Mouse (Mus musculus) CH12.LX (cell line): ENCODE measurements around the gene Hist1h2bj. TPM values are rescaled to one million over a fixed set of nuclear protein-coding genes. Genes with fewer than 3 reads are reported as not detected.
A peak's percentile ranks its signal among the peaks of the same experiment; 100 is the strongest.

Experiments used
- DNase-seq: peaks from one replicate; pipeline ENCODE4 v3.0.0-alpha.2; 2013; ENCODE audit errors: extremely low read depth
- H3K27ac ChIP-seq: 2 replicates; pipeline ENCODE4 v1.5.1; 2012; ENCODE audit warnings: low read depth, mild to moderate bottlenecking, control low read depth, moderate library complexity; ENCODE audit not compliant: insufficient read depth
- H3K27me3 ChIP-seq: replicated peaks from 2 replicates; pipeline ENCODE3; 2012; ENCODE audit warnings: inconsistent platforms
- H3K36me3 ChIP-seq, 2 experiments: replicated peaks in 1 of 2; 2 replicates each; pipeline versions ENCODE3 to v1.6.1; 2012; ENCODE audit warnings: inconsistent platforms in 1 of 2, low read length in 1 of 2, mild to moderate bottlenecking in 1 of 2, mixed read lengths in 1 of 2, moderate library complexity in 1 of 2; ENCODE audit not compliant: control insufficient read depth in 1 of 2, insufficient read depth in 1 of 2
- H3K4me1 ChIP-seq, 2 experiments: 2 replicates each; pipeline ENCODE4 v1.6.1; 2012; ENCODE audit warnings: inconsistent platforms in 1 of 2, moderate library complexity in 1 of 2; ENCODE audit not compliant: insufficient read depth in 2 of 2, control insufficient read depth in 1 of 2
- H3K4me2 ChIP-seq: 2 replicates; pipeline ENCODE4 v1.6.1; 2012; ENCODE audit warnings: low read depth, mild to moderate bottlenecking, control low read depth; ENCODE audit not compliant: poor library complexity, insufficient read depth, severe bottlenecking
- H3K4me3 ChIP-seq, 3 experiments: fragments of 150-350 bp in 1 of 3; sonication (generic) in 1 of 3; replicated peaks in 1 of 3; 2 replicates each; pipeline versions ENCODE3 to v1.5.1; 2011 to 2012; ENCODE audit warnings: low read depth in 2 of 3, low read length in 2 of 3, mild to moderate bottlenecking in 2 of 3, moderate library complexity in 2 of 3, control low read depth in 1 of 3, improper control_type of control experiment in 1 of 3, inconsistent platforms in 1 of 3, mixed read lengths in 1 of 3; ENCODE audit not compliant: poor library complexity in 1 of 3
- H3K79me2 ChIP-seq: replicated peaks from 2 replicates; pipeline ENCODE4 v1.6.1; 2012; ENCODE audit warnings: mild to moderate bottlenecking, moderate library complexity; ENCODE audit not compliant: control insufficient read depth, poor library complexity, insufficient read depth, severe bottlenecking; ENCODE audit errors: extremely low read depth
- H3K9ac ChIP-seq: 2 replicates; pipeline ENCODE4 v1.6.1; 2012; ENCODE audit warnings: low read depth, mild to moderate bottlenecking, control low read depth, moderate library complexity; ENCODE audit not compliant: insufficient read depth
- H3K9me3 ChIP-seq: replicated peaks from 2 replicates; pipeline ENCODE3; 2012; ENCODE audit warnings: low read length, inconsistent platforms, mixed read lengths
- BHLHE40 ChIP-seq: IDR thresholded peaks from 2 replicates; pipeline ENCODE4 v1.6.1; 2011; ENCODE audit warnings: mild to moderate bottlenecking, low read depth, low read length, improper control_type of control experiment
- CHD1 ChIP-seq: IDR thresholded peaks from 2 replicates; pipeline ENCODE4 v1.6.1; 2012; ENCODE audit warnings: low read depth, low read length, improper control_type of control experiment, inconsistent platforms
- CTCF ChIP-seq, 2 experiments: IDR thresholded peaks in 1 of 2; conservative IDR thresholded peaks in 1 of 2; 2 replicates each; pipeline ENCODE4 v1.5.1; 2011 to 2012; ENCODE audit warnings: low read depth in 2 of 2, low read length in 2 of 2, improper control_type of control experiment in 1 of 2, inconsistent platforms in 1 of 2, mild to moderate bottlenecking in 1 of 2, moderate library complexity in 1 of 2
- EP300 ChIP-seq: IDR thresholded peaks from 2 replicates; pipeline ENCODE4 v1.6.1; 2011; ENCODE audit warnings: low read length, improper control_type of control experiment
- GABPA ChIP-seq: IDR thresholded peaks from 2 replicates; pipeline ENCODE4 v1.6.1; 2012; ENCODE audit warnings: low read depth, low read length, improper control_type of control experiment, inconsistent platforms; ENCODE audit not compliant: insufficient replicate concordance
- HCFC1 ChIP-seq: IDR thresholded peaks from 2 replicates; pipeline ENCODE4 v1.6.1; 2012; ENCODE audit warnings: low read depth, mild to moderate bottlenecking, inconsistent platforms, low read length, improper control_type of control experiment
- IRF4 ChIP-seq: IDR thresholded peaks from 2 replicates; pipeline ENCODE4 v1.6.1; 2014; ENCODE audit warnings: low read depth, mild to moderate bottlenecking, inconsistent platforms, low read length, improper control_type of control experiment
- JUN ChIP-seq: IDR thresholded peaks from 2 replicates; pipeline ENCODE4 v1.6.1; 2011; ENCODE audit warnings: low read depth, mild to moderate bottlenecking, low read length, improper control_type of control experiment, moderate library complexity; ENCODE audit not compliant: insufficient read depth
- JUND ChIP-seq: conservative IDR thresholded peaks from 2 replicates; pipeline ENCODE4 v1.6.1; 2011; ENCODE audit warnings: low read depth, low read length, improper control_type of control experiment
- KAT2A ChIP-seq: IDR thresholded peaks from 2 replicates; pipeline ENCODE4 v1.6.1; 2012; ENCODE audit warnings: low read length, improper control_type of control experiment, inconsistent platforms; ENCODE audit not compliant: insufficient replicate concordance
- MAFK ChIP-seq: IDR thresholded peaks from 2 replicates; pipeline ENCODE4 v1.6.1; 2011; ENCODE audit warnings: low read length, improper control_type of control experiment; ENCODE audit not compliant: insufficient replicate concordance
- MAZ ChIP-seq: IDR thresholded peaks from 2 replicates; pipeline ENCODE4 v1.6.1; 2012; ENCODE audit warnings: low read depth, mild to moderate bottlenecking, inconsistent platforms, low read length, improper control_type of control experiment, moderate library complexity
- MEF2A ChIP-seq: IDR thresholded peaks from 2 replicates; pipeline ENCODE4 v1.6.1; 2014; ENCODE audit warnings: low read depth, mild to moderate bottlenecking, inconsistent platforms, low read length, improper control_type of control experiment, borderline replicate concordance
- MYC ChIP-seq: IDR thresholded peaks from 2 replicates; pipeline ENCODE4 v1.6.1; 2011; ENCODE audit warnings: low read depth, mild to moderate bottlenecking, improper control_type of control experiment, low read length
- NELFE ChIP-seq: IDR thresholded peaks from 2 replicates; pipeline ENCODE4 v1.6.1; 2011; ENCODE audit warnings: low read depth, low read length, improper control_type of control experiment
- PAX5 ChIP-seq: IDR thresholded peaks from 2 replicates; pipeline ENCODE4 v1.6.1; 2012; ENCODE audit warnings: low read length, inconsistent platforms, mixed read lengths
- RAD21 ChIP-seq: IDR thresholded peaks from 2 replicates; pipeline ENCODE4 v1.6.1; 2011; ENCODE audit warnings: low read depth, mild to moderate bottlenecking, low read length, improper control_type of control experiment, moderate library complexity
- RCOR1 ChIP-seq: conservative IDR thresholded peaks from 2 replicates; pipeline ENCODE4 v1.6.1; 2012; ENCODE audit warnings: low read depth, mild to moderate bottlenecking, inconsistent platforms, low read length, improper control_type of control experiment
- SMC3 ChIP-seq: IDR thresholded peaks from 2 replicates; pipeline ENCODE4 v1.6.1; 2011; ENCODE audit warnings: low read depth, low read length, improper control_type of control experiment
- TCF12 ChIP-seq: IDR thresholded peaks from 2 replicates; pipeline ENCODE4 v1.6.1; 2014; ENCODE audit warnings: low read depth, mild to moderate bottlenecking, inconsistent platforms, low read length, improper control_type of control experiment
- UBTF ChIP-seq: IDR thresholded peaks from 2 replicates; pipeline ENCODE4 v1.6.1; 2012; ENCODE audit warnings: low read depth, mild to moderate bottlenecking, inconsistent platforms, low read length, improper control_type of control experiment, moderate library complexity
- USF1 ChIP-seq: IDR thresholded peaks from 2 replicates; pipeline ENCODE4 v1.6.1; 2014; ENCODE audit warnings: low read depth, mild to moderate bottlenecking, inconsistent platforms, low read length, improper control_type of control experiment
- USF2 ChIP-seq: conservative IDR thresholded peaks from 2 replicates; pipeline ENCODE4 v1.6.1; 2011; ENCODE audit warnings: low read depth, low read length, improper control_type of control experiment
- ZMIZ1 ChIP-seq: IDR thresholded peaks from 2 replicates; pipeline ENCODE4 v1.6.1; 2012; ENCODE audit warnings: low read depth, mild to moderate bottlenecking, inconsistent platforms, low read length, improper control_type of control experiment
- dilution Hi-C: fragments of 300-500 bp; cut with MboI; formaldehyde crosslinking; loops from 2 replicates; pipeline ENCODE4 v1.14.3; 2020; ENCODE audit warnings: low sequenced_read_pairs; ENCODE audit not compliant: extremely low pct_unique_long_range_greater_than_20kb, extremely low pct_ligation_motif_present
- in situ Hi-C: fragments of 300-500 bp; cut with MboI; formaldehyde crosslinking; loops from 3 replicates; pipeline ENCODE4 v1.14.3; 2019; ENCODE audit warnings: low sequenced_read_pairs, low pct_ligation_motif_present, low pct_unique_long_range_greater_than_20kb, mixed read lengths
- polyA plus RNA-seq: library from polyadenylated mRNA; unstranded; fragments of >175 nt; gene quantifications from 2 replicates; pipeline ENCODE4 v1.2.1, GENCODE M21; 2012; ENCODE audit warnings: low read depth; ENCODE audit not compliant: insufficient read length
- total RNA-seq, 2 experiments: library from RNA; depleted of rRNA; stranded (reverse); fragments of 300-350 nt in 1 of 2; fragments of >200 nt in 1 of 2; gene quantifications; 2 replicates each; pipeline ENCODE4 v1.2.3; 2012 to 2014

Hist1h2bj gene
- total and polyA plus RNA-seq, 3 experiments, result 2.5 to 1,790 (median 23.8) TPM

GRCm38 (mm10) chr13:22053754-22054153 lies 10.7 kb downstream of the Hist1h2bj start:
- Histone ChIP-seq H3K27ac (no peak overlapping the region), H3K4me3 (no peak overlapping the region), H3K9me3 (no peaks in the 10 kb centered on the region), H3K4me2 (no peak overlapping the region), H3K27me3 (no peaks in the 10 kb centered on the region), H3K9ac (no peak overlapping the region), H3K36me3 (no peaks in the 10 kb centered on the region), H3K79me2 (no peaks in the 10 kb centered on the region), H3K4me1 (peaks cover 0 to 21% of the 10 kb centered on the region in 2 experiments; a peak in 3 of 4 replicates)
- in situ Hi-C loops, result no loop called here
- dilution Hi-C loops, result no loop called here
- no peak for DNase-seq
- no peak for TF ChIP-seq MEF2A
- TF ChIP-seq BHLHE40, result no peak
- TF ChIP-seq UBTF, result no peak
- TF ChIP-seq JUND, result no peak
- TF ChIP-seq RCOR1, result no peak
- no peak for TF ChIP-seq CTCF (conservative IDR thresholded peaks at IDR 0.05 in 1 of 2, IDR thresholded peaks at IDR 0.05 in 1 of 2; ENCODE audit: low read depth in 2 of 2, low read length in 2 of 2)
- TF ChIP-seq SMC3, result no peak
- peak; percentile 53; the same call in 1 of the 2 replicates for TF ChIP-seq IRF4
- no peak for TF ChIP-seq USF1
- no peak for TF ChIP-seq KAT2A
- TF ChIP-seq NELFE, result no peak
- peak; percentile 55 for TF ChIP-seq EP300
- TF ChIP-seq, all 38 proteins: peak for 2

- Histone ChIP-seq H3K4me3 (no peak overlapping the region), H3K79me2 (no peaks in the 10 kb centered on the region), H3K9ac (no peak overlapping the region), H3K4me2 (no peak overlapping the region), H3K27me3 (no peaks in the 10 kb centered on the region), H3K9me3 (no peaks in the 10 kb centered on the region), H3K36me3 (no peaks in the 10 kb centered on the region), H3K4me1 (no peaks in the 10 kb centered on the region), H3K27ac (no peak overlapping the region)
- TF ChIP-seq TCF12 (no peak), HCFC1 (no peak), ZMIZ1 (no peak), MAZ (no peak), USF1 (no peak), USF2 (no peak), CHD1 (no peak), NELFE (no peak), RCOR1 (no peak), JUND (no peak), RAD21 (no peak), MAFK (no peak), PAX5 (no peak), MYC (no peak), EP300 (no peak), JUN (no peak), UBTF (no peak), CTCF (conservative IDR thresholded peaks at IDR 0.05 in 1 of 2, IDR thresholded peaks at IDR 0.05 in 1 of 2; ENCODE audit: low read depth in 2 of 2, low read length in 2 of 2) (no peak), GABPA (no peak), MEF2A (no peak)
- dilution Hi-C loops, result no loop called here
- no peak for DNase-seq
- in situ Hi-C loops, result no loop called here
Observed at GRCm38 (mm10) chr13:22061422-22061821, 18.4 kb downstream of the Hist1h2bj start.
